Mouse (Mus musculus) retina, adult 2 months (tissue): ENCODE measurements at regions not wholly inside any gene's neighbourhood (a gene's known extent, or its start where the extent isn't known, plus 50 kb on each side); places are given as distances from the start of the nearest gene placed in this dataset.

Experiments
- DNase-seq: peaks from one replicate; pipeline ENCODE4 v3.0.0-alpha.2; 2012; ENCODE audit warnings: low read depth, low spot score

- no peak for DNase-seq
These were observed 52.8 kb upstream of the Eci2 start for GRCm38 (mm10) chr13:35079685-35080084.

GRCm38 (mm10) chr13:35085386-35085785 lies 58.5 kb upstream of the Eci2 start:
- DNase-seq = no peak

- DNase-seq = no peak
These were observed 60.5 kb upstream of the Eci2 start for GRCm38 (mm10) chr13:35087246-35088040.

- no peak for DNase-seq
These were observed 64.3 kb upstream of the Eci2 start for GRCm38 (mm10) chr13:35091155-35091554.

- DNase-seq = no peak
These were observed 92.9 kb upstream of the Eci2 start for GRCm38 (mm10) chr13:35119782-35120181.

- DNase-seq = no peak
These were observed 102.6 kb upstream of the Eci2 start for GRCm38 (mm10) chr13:35129475-35129874.

GRCm38 (mm10) chr13:35131272-35132185 lies 104.6 kb upstream of the Eci2 start:
- no peak for DNase-seq

GRCm38 (mm10) chr13:35151629-35152028 lies 124.7 kb upstream of the Eci2 start:
- no peak for DNase-seq

GRCm38 (mm10) chr13:35159456-35159855 lies 132.6 kb upstream of the Eci2 start:
- DNase-seq = no peak

GRCm38 (mm10) chr13:35160767-35161166 lies 133.9 kb upstream of the Eci2 start:
- DNase-seq = no peak

- no peak for DNase-seq
These were observed 139.2 kb upstream of the Eci2 start for GRCm38 (mm10) chr13:35166080-35166479.

- no peak for DNase-seq
These were observed 140.1 kb upstream of the Eci2 start for GRCm38 (mm10) chr13:35166831-35167541.

- DNase-seq = no peak
These were observed 144.8 kb upstream of the Eci2 start for GRCm38 (mm10) chr13:35171562-35172254.

GRCm38 (mm10) chr13:35173522-35173921 lies 146.6 kb upstream of the Eci2 start:
- no peak for DNase-seq

GRCm38 (mm10) chr13:35175587-35175986 lies 148.7 kb upstream of the Eci2 start:
- DNase-seq = no peak

- DNase-seq = no peak
These were observed 150.4 kb upstream of the Eci2 start for GRCm38 (mm10) chr13:35177305-35177704.

GRCm38 (mm10) chr13:35189028-35189711 lies 162.3 kb upstream of the Eci2 start:
- DNase-seq = no peak

GRCm38 (mm10) chr13:35202069-35202468 lies 175.2 kb upstream of the Eci2 start:
- DNase-seq = no peak

- DNase-seq = no peak
These were observed 181.4 kb upstream of the Eci2 start for GRCm38 (mm10) chr13:35208319-35208718.

- no peak for DNase-seq
These were observed 182.7 kb upstream of the Eci2 start for GRCm38 (mm10) chr13:35209551-35209950.

- DNase-seq = no peak
These were observed 184.9 kb upstream of the Eci2 start for GRCm38 (mm10) chr13:35211834-35212233.
